Mouse (Mus musculus): ENCODE results near the gene Trp53rka. TPM values are rescaled to one million over a fixed set of nuclear protein-coding genes. Genes with fewer than 3 reads are reported as not detected.

The Trp53rka gene
- polyA plus RNA-seq, 1 experiment, result 10.8 TPM

- Histone ChIP-seq H3K4me1 (ENCODE audit: control insufficient read depth, insufficient read depth, low read length) (peaks cover 2% of the 10 kb centered on the region; the same call in 1 of the 2 replicates), H3K27ac (ENCODE audit: control insufficient read depth, insufficient read depth, low read depth, low read length, poor library complexity) (no peak overlapping the region), H3K4me3 (replicated peaks; ENCODE audit: control insufficient read depth, low read depth, low read length) (no peak overlapping the region)
- TF ChIP-seq CTCF (IDR thresholded peaks at IDR 0.05; ENCODE audit: control insufficient read depth, insufficient read depth, low read length) (no peak), POLR2A (IDR thresholded peaks at IDR 0.05; ENCODE audit: borderline replicate concordance, control insufficient read depth, low read depth, low read length) (no peak)
- 65% methylated on average over 10 of the region's 10 CpGs for WGBS
Observed at GRCm38 (mm10) chr2:165442981-165443380, 50.1 kb downstream of the Trp53rka start.

- TF ChIP-seq POLR2A (IDR thresholded peaks at IDR 0.05; ENCODE audit: borderline replicate concordance, control insufficient read depth, low read depth, low read length), result no peak
- H3K27ac ChIP-seq (ENCODE audit: control insufficient read depth, insufficient read depth, low read depth, low read length, poor library complexity), result no peak overlapping the region; the same call in 1 of the 2 replicates
- WGBS, result 64% methylated on average over 4 of the region's 4 CpGs
- no peak overlapping the region for H3K4me3 ChIP-seq (replicated peaks; ENCODE audit: control insufficient read depth, low read depth, low read length)
- H3K4me1 ChIP-seq (ENCODE audit: control insufficient read depth, insufficient read depth, low read length), result peaks cover 2% of the 10 kb centered on the region; the same call in 1 of the 2 replicates
Observed at GRCm38 (mm10) chr2:165441613-165442012, 51.5 kb downstream of the Trp53rka start.

Other genes starting within 250 kb of the Trp53rka start
- gene Slc35c2, start 205.5 kb downstream of the Trp53rka start, polyA plus RNA-seq (2011; ENCODE audit: insufficient read depth, insufficient read length, low replicate concordance, missing spikeins), result 44.3 and 79.2 TPM in 2 replicates
- gene Elmo2, start 166.8 kb downstream of the Trp53rka start, polyA plus RNA-seq (2011; ENCODE audit: insufficient read depth, insufficient read length, low replicate concordance, missing spikeins), result 11.4 and 29.8 TPM in 2 replicates
- not detected in 2 replicates for gene Zfp663, start 124.6 kb downstream of the Trp53rka start, polyA plus RNA-seq (2011; ENCODE audit: insufficient read depth, insufficient read length, low replicate concordance, missing spikeins)
- 0.36 and 0.42 TPM in 2 replicates for gene Zfp334, start 105.1 kb downstream of the Trp53rka start, polyA plus RNA-seq (2011; ENCODE audit: insufficient read depth, insufficient read length, low replicate concordance, missing spikeins)
- 0.67 TPM in 1 of 2 replicates, not detected in the other for gene Ocstamp, start 92.9 kb downstream of the Trp53rka start, polyA plus RNA-seq (2011; ENCODE audit: insufficient read depth, insufficient read length, low replicate concordance, missing spikeins)
- 1.6 TPM in 1 of 2 replicates, not detected in the other for gene Slc13a3, start 20.1 kb downstream of the Trp53rka start, polyA plus RNA-seq (2011; ENCODE audit: insufficient read depth, insufficient read length, low replicate concordance, missing spikeins)
- gene Slc2a10, start 10.5 kb upstream of the Trp53rka start, polyA plus RNA-seq (2011; ENCODE audit: insufficient read depth, insufficient read length, low replicate concordance, missing spikeins), result 0.27 TPM in 1 of 2 replicates, not detected in the other
- 1.3 and 2.4 TPM in 2 replicates for gene Eya2, start 101.7 kb upstream of the Trp53rka start, polyA plus RNA-seq (2011; ENCODE audit: insufficient read depth, insufficient read length, low replicate concordance, missing spikeins)